Mouse (Mus musculus): ENCODE results near the gene Serinc1. TPM values are rescaled to one million over a fixed set of nuclear protein-coding genes. Genes with fewer than 3 reads are reported as not detected.

Gene Serinc1
- 10 to 100 TPM; 74.7 to 99.0 TPM for total RNA-seq (2023)

DNA sequence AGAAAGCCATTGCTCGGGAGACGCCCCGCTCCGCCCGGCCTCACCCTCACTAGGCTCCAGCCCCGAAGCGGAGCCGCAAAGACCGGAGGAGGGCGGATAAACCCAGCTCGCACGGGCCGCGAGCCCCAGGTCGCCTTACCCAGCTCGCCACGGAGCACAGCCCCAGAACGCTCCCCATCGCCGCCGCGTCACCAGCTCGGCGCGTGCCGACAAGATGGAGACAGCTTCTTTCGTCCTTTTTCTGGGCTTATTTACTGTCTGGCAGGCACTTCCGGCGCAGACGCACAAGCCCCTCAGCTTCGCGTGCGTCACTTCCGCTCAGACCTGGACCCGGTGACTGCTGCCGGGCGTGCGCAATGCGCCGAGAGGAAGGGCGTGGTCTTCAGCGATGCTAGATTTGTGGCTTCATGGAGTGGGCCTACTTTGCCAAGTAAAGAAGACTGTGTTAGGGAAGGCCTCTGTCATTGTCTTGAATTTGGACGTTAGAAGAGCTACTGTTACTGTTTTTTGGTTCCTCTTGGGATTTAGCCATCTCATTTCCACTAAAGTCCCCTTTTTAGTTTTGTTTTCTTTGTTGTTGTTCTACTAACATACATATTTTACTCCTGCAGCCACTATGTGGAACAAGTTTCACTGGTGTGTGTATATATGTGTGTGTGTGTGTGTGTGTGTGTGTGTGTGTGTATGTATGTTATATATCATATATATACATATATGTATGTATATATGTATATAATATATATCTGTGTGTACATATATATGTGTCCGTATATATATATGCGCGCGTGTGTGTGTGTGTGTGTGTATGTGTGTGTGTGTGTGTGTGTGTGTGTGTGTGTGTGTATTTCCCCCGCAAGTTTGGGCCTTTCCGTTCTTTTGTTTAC lies at the start of gene Serinc1:
TSS of gene Serinc1 (minus strand) at position 313 of the 884 bp plus-strand sequence.

DNA sequence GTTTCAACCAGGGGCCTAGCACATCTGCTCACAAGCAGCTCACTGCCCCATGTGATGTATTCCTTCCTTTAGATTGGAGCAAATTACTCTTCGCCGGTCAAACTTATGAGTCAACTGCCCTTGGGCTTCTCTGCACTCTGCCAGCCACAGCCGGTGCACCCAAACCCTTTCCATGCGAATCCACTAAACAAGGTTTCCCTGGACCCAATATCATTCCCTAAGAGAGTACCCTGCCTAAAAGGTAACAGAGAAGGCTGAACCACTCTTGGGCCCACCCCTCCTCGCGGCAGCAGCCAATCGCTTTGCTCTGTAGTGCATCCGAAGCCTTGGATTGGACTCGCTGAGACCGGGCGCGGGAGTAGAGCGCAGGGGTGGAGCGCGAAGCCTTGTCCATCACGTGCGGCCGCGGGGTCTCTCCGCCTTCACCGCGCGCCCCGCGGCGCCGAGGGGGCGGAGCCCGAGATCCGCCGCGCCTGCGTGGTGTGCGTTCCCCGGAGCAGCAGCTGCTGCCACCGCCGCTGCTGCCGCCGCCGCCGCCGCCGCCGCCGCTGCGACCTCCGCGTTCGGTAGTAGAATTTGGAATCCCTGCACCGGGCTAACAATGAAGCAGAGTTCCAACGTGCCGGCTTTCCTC lies 46.3 kb downstream of the Serinc1 start, which contains the start of gene Hsf2:
TSS of gene Hsf2 (plus strand) at position 478 of the 634 bp plus-strand sequence.

Other genes starting within 250 kb of the Serinc1 start
- gene Hsf2, start 46.1 kb downstream of the Serinc1 start, total RNA-seq (2023): 10 to 100 TPM in 1 of 2 experiments, 1 to 10 TPM in 1; 7.1 to 11.9 TPM
- gene Pkib, start 99.5 kb upstream of the Serinc1 start, total RNA-seq (2023): 1 to 10 TPM; 6.7 to 9.3 TPM

Data from neutrophil, adult 59 days (primary cell).